Mouse (Mus musculus): ENCODE data around the gene Clic3.

DNA sequence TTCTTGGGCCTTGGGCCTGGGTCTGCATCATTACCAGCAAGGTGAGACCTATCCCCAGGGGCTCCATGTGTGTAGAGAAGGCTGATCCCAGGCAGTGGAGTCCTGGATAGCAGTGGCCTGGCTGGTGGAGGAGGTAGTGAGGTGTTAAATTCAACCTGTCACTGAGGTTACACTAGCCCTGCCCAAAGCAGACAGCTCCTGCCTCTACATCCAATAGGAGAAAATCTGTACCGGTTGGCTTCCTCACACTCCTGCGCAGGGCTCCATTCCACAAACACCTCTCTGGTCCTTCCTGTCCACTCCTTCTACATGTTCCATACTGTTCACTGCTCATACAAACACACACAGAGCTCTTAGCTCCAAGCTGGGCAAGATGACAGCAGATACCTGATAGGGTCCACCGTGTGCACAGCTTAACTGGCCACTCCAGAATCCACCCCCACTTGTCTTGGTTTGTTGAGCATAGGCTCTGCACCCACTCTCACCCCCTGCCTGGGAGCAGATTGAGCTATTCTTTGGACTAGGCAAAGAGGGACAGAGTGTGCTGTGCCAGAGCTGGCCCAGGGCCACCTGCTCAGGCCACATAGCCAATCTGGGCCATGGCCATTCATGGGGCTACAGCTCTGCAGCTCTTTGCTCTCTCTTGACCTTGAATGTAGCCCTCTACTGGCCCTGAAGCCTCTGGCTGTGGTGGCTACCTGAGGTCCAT lies 21.5 kb downstream of the Clic3 start:
- TF ChIP-seq POLR2A (IDR thresholded peaks at IDR 0.05; ENCODE audit: borderline replicate concordance, insufficient read depth, low read length) (peak; percentile 29; the same call in 1 of the 2 replicates), CTCF (IDR thresholded peaks at IDR 0.05; ENCODE audit: borderline replicate concordance, insufficient read depth, low read depth, low read length) (0 out of 2 replicates have a peak, but pooled peaks have one; percentile 13)

All from cerebellum, adult 2 months (tissue).